Mouse (Mus musculus): ENCODE results near the gene Vmn1r221.

- TF ChIP-seq CTCF (IDR thresholded peaks at IDR 0.05; ENCODE audit: low read depth, low read length) (no peak), POLR2A (IDR thresholded peaks at IDR 0.05; ENCODE audit: insufficient read depth, low read length) (no peak)
Measured at GRCm38 (mm10) chr13:23187875-23188274, 26.1 kb upstream of the Vmn1r221 start, which contains the start of gene Vmn1r220.
